Mouse (Mus musculus) ES-E14 (cell line): ENCODE data around the gene Pard3.

ENCODE experiments used
- CHD2 ChIP-seq: IDR thresholded peaks from 2 replicates; pipeline ENCODE4 v1.6.1; 2014; ENCODE audit warnings: mild to moderate bottlenecking, low read depth, low read length, inconsistent platforms
- HCFC1 ChIP-seq: IDR thresholded peaks from 2 replicates; pipeline ENCODE4 v1.6.1; 2012; ENCODE audit warnings: low read length, inconsistent platforms, borderline replicate concordance; ENCODE audit not compliant: insufficient read depth
- MAFK ChIP-seq: IDR thresholded peaks from 2 replicates; pipeline ENCODE4 v1.6.1; 2014; ENCODE audit warnings: mild to moderate bottlenecking, low read depth, low read length, inconsistent platforms; ENCODE audit not compliant: insufficient read depth
- ZNF384 ChIP-seq: IDR thresholded peaks from 2 replicates; pipeline ENCODE4 v1.6.1; 2012; ENCODE audit warnings: low read depth, low read length, inconsistent platforms

GRCm38 (mm10) chr8:127614206-127614605 is 550.5 kb downstream of the Pard3 start:
- TF ChIP-seq HCFC1 (no peak), MAFK (no peak), CHD2 (no peak), ZNF384 (no peak)
